Mouse (Mus musculus) liver, embryonic 14.5 days (tissue): ENCODE data around the gene Gfpt1.

Experiments
- CTCF ChIP-seq: IDR thresholded peaks from 2 replicates; pipeline ENCODE4 v1.5.1; 2016; ENCODE audit warnings: antibody characterized with exemption, low read depth, control low read depth
- EP300 ChIP-seq: IDR thresholded peaks from 2 replicates; pipeline ENCODE4 v1.6.1; 2016; ENCODE audit warnings: antibody characterized with exemption, low read depth

GRCm38 (mm10) chr6:87037826-87038620 is 4.6 kb upstream of the Gfpt1 start:
- TF ChIP-seq EP300 (no peak), CTCF (no peak)
